Mouse (Mus musculus): ENCODE measurements around the gene Swi5. TPM values are rescaled to one million over a fixed set of nuclear protein-coding genes. Genes with fewer than 3 reads are reported as not detected.
A peak's percentile ranks its signal among the peaks of the same experiment; 100 is the strongest.

The Swi5 gene
- total RNA-seq, 2 experiments from 2014 or later: 208 to 224 TPM

DNA sequence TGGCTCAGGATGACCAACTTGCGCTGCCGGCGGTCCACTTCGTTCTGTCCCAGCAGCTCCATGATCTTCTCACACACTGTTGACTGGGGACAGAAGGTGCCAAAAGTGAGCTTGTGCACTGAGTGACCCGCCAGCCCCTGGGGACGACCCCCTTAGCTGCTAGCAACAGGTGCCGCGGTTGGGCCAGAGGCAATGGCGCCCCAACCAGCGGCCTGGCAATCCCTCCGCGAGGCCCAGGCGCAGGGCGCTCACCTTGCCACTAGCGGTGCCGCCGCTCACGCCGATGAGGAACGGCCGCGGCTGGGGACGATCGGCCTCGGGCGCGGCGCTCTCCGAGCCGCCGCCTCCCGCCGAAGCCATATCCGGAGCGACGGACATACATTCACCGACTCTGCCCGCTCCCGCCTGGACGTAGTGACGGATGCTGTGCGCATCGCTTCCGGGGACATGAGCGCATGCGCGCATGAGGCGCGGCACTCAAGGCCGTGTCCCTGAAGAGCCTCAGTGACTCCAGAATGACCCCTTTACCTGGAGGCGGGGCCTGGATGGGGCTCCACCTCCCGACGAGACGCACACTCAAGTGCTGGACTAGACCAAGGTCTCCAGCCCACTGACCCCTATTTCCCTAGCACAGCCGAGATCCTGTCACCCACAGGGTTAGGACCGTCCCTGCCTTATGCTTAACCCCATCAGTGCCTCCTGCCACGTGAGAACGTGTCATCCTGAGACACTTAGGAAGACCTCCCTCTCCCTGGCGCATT is 28.0 kb downstream of the Swi5 start, which contains the start of gene Uck1:
Uck1 (minus strand) TSS at position 503 of the 761 bp plus-strand sequence.
- DNase-seq: peak; percentile 87 to 88

DNA sequence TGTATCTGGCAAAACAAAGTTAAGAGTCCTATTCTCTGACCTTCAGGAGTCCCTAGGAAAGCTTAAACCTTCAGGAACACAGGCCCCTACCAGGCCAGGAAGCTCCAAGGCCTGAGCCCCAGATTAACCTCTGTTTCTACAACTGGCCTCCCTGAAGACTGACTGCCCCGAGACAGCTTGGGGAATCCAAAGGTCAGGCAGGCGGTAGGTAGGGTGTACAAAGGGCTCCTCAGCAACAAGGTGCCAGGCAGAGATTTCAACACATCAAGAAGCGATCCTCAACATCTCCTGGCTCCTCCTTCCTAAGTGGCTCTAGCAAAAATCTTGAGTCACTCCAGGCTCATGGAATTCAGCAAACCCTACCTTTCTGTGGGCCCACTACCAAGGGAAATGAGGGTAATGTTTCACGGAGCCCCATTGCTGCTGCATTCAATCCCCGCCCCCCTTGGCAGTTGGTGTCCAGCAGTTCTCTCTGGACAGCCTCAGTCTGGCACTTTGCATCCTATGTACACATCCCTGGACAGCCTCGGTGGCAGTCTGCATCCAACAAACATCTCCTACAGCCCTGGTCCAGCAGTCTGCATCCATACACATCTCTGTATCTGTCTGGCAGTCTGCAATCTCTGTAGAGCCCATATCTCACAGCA is 28.9 kb downstream of the Swi5 start:
- no peak for DNase-seq

DNA sequence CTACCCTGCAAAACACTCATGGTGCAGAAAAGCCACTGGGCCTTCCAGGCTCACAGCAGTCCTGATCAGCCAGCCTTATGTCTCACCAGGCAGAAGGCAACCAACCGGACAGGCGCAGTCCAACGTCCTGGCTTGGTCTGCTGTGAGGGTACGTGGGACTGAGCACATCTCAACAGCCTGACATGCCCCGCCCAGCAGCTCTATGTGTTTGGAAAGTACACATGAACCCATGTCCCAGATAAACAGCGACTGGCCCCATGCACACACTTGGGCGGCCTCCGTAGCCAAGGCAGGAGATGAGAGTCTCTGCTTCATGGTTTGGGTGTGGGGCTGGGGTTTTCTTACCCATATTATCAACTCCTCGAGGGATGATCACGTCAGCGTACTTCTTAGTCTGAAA is 31.6 kb downstream of the Swi5 start:
- no peak for DNase-seq

DNA sequence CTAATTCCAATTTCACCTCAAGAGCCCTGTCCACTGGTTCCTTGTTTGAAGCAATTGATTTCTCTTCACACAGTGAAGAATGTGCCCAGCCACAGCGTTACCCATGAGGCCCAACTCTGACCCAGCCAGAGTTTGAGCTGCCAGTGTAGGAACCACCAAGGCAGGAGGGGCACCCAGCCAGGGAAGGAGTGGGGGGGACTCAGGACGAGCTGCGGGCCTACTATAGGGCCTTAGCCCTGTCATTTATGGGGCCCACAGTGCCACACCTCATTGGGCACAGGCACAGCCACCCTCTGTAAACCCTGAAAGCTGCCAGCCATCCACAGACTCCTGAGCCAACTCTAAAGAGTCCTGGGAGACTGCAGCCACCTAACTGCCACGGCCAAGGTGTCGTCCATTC is 33.3 kb downstream of the Swi5 start:
- DNase-seq: no peak

DNA sequence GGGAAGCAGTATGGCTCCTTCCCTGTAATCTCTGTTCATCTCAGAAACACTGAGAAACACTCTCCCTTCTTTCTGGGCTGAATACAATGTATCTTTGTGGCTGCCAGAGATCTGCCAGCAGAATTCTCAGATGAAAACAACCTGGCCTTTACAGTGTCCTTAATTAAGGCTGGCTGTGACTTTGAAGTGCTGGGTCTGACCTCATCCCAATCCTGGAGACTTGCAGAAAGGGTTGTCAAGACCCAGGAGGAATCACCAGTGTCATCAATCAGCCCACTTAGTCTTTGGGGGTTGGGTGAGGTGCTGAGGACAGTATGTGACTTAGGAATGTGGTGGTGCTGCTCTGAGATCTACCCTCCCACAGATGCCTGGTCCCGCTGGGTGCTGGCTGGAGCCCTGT is 34.5 kb downstream of the Swi5 start:
- no peak for DNase-seq

DNA sequence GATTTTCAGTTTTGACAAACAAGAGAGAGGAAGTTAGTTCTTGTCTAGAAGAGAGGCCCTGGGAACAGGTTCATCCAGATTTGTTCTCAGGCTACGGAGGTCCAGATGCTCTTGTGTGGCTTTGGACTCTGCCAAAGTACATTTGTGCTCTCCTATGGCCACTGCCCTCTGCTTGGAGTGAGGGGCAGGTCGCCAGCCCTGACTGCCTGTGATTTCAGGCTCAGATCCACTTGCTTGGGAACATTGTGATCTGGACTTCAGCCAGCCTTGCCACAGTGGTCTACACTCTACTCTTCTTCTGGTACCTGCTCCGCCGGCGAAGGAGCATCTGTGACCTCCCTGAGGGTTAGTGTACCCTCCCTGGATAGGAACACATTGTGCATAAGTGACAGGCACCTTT is 35.2 kb downstream of the Swi5 start:
- no peak for DNase-seq

DNA sequence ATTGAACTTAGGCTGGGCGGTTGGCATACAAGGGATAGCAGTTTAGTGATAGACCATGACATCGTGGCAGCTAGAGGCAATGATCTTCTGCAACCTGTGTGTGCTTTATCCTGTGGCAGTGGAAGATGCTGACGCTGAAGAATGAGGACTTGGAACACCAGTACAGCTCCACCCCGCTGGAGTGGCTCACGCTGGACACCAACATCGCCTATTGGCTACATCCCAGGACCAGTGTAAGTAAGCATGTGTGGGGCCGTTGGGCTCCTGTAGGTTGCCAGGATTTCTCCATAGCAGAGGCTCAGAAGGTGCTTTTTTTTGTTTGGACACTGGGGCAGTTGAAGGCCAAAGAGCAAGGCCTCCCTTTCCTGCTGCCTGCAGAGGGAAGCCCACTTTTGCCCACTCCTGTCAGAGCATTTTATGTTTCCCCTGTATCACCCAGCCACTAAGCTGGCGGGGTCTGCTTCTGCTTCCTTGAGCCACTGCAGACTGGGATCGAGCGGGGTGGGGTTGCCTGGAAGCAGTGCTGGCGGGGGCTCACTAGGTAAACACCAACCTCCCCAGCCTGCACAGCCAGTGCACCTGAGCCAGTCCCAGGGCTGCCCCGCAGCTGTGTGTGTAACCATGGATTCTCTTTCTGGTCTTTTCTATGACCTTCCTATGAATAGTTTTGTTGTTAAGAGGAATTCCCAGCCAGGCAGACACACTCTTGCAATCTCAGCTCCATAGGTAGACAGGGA is 35.9 kb downstream of the Swi5 start:
- DNase-seq: no peak

DNA sequence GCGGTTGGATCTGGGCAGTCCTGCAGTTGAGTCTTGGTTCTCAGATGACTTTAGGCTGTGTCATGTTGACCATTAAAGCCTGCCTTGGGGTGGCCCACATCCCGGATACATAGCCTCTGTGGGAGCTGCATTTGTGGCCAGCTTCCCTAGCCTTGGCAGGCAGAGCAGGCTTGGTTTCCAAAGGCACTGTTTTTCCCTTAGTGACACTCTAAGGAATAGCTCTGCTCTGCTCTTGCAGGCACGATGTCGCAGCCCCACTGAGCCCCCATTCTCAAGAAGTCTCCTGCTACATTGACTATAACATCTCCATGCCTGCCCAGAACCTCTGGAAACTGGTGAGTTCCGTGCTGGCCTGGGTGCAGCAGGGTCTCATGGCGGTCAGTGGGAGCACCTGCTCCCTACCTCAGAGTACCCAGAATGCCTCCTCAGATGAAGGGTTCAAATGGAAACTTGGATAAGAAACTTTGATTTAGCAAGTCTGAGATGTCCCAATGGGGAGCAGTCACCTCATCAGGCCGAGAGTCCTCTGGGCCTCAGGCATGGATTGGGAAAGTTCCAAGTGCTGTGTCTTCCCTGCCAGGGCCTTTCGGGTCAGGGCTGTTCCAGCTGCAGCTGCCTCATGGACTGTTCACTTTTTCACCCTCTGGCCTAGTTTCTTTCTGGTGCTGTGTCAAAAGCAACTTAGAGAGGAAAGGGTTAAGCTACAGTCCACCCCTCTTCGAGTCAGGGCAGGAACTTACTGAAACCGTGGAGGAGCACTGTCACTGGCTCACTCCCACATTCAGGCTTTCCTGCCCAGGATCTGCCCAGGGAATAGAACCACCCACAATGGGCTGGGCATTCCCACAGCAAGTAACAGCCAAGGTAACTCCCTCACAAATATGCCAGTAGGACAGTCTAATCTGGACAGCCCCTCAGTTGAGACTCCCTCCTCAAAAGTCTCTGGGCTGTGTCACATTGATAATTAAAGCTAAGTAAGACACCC is 39.2 kb downstream of the Swi5 start:
- no peak for DNase-seq

DNA sequence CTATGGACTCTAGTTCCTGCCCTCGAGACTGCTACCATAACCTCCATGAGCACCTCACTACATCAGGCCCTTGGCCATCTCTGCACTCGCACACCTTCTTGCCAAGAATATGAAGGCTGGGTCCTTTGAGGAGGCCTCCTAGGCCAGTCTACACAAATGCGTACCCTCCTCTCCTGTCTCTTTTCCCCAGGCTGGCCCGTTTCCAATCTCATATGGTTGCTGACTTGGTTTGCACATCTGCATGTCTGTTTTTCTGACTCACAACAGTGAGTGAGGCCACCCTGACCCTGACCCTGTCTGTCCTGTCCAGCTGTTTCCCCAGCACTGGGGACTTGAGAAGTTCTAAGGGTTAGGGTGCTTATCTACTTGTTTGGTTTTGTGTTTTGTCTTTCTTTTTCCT is 41.1 kb downstream of the Swi5 start:
- DNase-seq: no peak

DNA sequence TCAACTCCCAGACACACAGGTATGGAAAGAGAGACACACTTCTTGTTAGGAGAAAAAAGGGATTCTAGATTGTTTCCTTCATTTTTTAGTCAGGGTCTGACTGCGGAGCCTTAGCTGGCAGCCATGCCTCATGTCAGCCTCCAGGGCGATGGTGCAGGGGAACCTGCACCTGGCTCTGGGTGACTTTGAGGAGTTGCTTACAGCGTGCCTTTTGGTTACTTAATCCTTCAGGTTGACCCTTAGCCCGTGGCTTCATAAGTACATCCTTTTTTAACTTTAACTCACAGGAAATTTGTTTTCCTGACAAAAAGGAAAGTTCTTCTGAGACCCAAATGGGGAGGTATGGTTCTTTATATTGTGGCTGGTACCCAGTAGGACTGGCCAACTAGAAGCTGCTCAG is 44.9 kb downstream of the Swi5 start:
- no peak for DNase-seq

DNA sequence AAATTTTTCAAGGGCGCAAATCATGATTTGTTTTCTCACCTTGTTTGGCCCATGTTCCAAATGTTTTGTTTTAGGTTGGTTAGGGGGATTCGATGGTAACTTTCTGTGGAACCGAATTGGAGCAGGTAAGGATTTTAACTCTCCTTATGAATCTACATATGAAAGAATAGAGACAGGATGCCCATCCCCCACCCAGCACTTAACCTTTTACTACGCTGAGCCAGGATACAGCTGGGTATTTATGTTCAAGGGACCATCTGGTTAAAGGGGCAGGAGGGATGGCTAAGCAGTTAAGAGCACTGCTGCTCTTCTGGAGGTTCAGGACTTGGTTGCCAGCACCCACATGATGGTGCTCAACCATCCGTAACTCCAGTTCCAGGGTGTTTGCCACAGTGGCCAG is 47.3 kb downstream of the Swi5 start:
- DNase-seq: no peak

DNA sequence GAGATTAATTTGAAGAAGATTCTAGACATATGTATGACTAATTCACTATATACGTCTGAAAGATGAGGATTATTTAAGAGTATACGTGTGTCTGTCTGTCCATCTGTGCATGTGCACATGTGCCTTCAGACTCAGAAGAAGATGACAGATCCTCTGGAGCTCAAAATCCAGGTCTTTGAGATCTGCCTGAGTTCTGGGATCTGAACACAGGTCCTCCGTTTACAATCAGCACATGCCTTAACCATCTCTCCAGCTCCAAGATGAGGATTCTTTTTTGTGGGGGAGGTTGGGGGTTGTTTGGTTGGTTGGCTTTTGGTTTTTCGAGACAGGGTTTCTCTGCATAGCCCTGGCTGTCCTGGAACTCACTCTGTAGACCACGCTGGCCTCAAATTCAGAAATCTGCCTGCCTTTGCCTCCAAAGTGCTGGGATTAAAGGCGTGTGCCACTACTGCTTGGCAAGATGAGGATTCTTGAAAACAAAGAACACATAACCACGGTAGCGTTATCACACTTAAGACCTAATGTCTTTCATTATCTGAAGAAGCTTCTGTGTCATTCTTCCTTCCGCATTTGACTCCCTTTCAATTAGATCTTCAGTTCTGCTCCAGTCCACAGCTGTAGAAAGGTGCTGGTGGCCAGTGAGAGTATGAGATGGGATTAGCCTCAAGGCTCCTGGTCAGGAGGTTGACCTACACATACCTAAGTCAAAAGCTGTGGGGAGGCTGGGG is 49.0 kb downstream of the Swi5 start:
- DNase-seq: no peak

DNA sequence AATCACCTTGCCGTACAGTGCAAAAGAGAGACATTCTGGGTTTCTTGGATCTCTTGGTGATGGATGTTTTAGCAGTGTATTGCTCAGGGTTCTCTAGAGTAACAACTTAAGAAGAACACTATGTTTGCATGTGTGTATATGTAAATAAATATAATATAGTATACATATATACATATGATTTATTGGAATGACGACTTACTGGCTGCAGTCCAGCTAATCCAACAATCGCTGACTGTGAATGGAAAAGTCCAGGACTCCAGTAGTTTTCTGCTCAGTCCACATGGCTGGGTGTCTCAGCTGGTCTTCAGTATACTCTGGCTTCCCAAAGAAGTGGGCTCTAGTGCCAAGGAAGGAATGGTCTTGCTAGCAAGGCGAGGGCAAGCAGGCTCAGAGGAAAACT is 50.3 kb downstream of the Swi5 start:
- DNase-seq: no peak

DNA sequence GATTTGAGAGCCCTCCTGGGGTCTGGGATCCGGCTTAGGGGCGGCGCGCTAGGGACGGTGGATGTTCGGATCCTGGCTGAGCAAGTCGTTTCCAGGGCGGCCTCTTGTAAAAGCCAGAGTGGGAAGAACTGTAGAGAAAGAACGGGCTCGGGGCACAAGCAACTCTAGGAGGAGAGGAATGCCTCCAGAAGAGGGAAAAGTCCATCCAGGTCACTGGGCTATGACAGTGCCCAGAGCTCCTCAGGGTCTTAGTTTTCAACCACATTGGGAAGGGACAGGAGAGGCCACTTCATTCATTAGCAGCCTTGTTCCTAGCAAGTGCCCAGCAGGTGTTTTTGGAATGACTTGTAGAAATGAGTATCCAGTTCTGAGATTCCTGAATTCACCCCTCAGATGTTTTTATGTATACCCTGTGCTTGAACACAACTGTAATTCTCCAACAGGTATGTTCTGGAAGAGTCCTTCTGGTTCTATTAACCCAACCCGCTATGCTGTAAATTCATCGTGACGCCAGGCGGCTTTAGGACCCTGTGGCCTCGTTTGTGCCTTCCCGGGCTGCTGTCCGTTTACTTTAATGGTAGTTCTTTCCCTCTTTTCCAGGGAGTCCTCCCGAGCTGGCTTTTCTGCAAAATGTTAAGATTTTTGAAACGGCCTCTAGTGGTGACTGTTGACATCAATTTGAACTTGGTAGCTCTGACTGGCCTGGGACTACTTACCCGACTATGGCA is 51.0 kb downstream of the Swi5 start:
- DNase-seq: peak in 1 of 2 experiments; percentile 26

DNA sequence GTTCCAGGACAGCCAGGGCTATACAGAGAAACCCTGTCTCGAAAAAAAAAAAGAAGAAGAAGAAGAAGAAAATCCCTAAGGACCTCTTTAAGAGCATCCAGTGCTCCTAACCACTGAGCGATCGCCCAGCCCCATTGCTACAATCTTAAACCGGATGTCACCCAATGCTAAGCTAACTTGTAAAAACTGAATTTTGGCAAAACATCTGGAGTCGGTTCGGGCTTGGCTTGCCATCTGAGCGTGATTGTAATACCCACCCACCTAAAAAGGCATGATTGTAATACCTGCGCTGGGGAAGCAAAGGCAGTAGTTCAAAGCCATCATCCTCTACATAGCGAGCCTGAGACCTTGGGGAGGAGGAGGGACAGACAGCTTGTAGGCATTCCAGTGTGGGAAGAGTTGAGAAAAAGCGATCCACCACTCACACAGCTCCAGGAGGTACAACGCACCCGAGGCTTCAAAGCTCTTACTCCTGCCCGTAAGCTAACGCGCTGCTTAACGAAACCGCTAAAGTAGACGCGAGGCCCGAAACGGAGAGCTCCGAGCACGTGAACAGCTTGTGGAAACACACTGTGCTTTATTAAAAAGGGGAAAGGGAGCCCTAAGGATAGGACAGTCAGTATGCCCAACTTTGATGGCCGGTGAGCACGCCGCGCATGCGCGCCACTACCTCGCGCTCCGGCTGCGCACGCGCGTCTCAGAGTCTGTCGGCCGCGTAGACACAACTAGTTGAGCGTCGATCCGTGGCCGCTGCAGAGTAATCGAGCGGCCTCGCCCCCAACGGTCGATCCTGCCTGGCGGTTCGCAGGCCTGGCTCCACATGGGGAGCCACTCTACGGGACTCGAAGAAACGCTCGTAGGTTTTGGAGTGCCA is 51.8 kb downstream of the Swi5 start, which contains the start of gene Pomt1:
Pomt1 (plus strand) TSS at position 705 of the 874 bp plus-strand sequence.
- DNase-seq: peak; percentile 88

DNA sequence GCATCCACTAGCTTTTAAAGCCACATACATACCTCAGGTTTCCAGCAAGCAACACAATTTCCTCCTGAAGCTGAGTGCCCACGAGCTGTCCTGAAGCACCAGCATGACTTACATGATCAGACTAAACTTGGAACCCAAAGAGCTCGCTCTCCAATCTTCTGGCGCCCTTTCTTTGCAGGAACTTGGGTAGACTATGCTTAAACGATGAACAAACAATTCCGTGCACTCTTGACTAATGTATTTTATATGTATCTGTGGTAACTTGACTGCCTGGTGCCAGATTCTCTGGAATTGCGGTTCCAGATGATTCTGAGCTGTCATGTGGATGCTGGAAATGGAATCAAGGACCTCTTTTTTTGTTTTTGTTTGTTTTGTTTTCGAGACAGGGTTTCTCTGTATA is 52.4 kb downstream of the Swi5 start:
- DNase-seq: no peak
